Mouse (Mus musculus) bone marrow, adult 2 months (tissue): ENCODE measurements at regions not wholly inside any gene's neighbourhood (a gene's known extent, or its start where the extent isn't known, plus 50 kb on each side); places are given as distances from the start of the nearest gene placed in this dataset.

Experiments
- CTCF ChIP-seq: fragments of 200-500 bp; IDR thresholded peaks from 2 replicates; pipeline ENCODE4 v1.5.1; 2011; ENCODE audit warnings: low read length, control low read depth; ENCODE audit not compliant: control insufficient read depth, insufficient read depth
- POLR2A ChIP-seq: fragments of 200-500 bp; IDR thresholded peaks from 2 replicates; pipeline ENCODE4 v1.6.1; 2011; ENCODE audit warnings: low read depth, mild to moderate bottlenecking, control low read depth, low read length, borderline replicate concordance; ENCODE audit not compliant: control insufficient read depth

- TF ChIP-seq CTCF: no peak
- no peak for TF ChIP-seq POLR2A
Measured at GRCm38 (mm10) chr10:56737073-56737472, 359.9 kb downstream of the Gja1 start.
